7 mouse cellular contexts compared by ENCODE assay signal in genomic region chr13:64161548-64161915, GRCm38 (mm10). TPM values are rescaled to one million over a fixed set of nuclear protein-coding genes. Genes with fewer than 3 reads are reported as not detected.
DNase-seq lines count a peak whose midpoint lies in the region; ATAC-seq lines count a peak whose summit lies in the region.

Gene Habp4, plus strand, starts transcription at chr13:64161824.

- peak; percentile 99 for DNase-seq in adrenal gland, adult 2 months
- peak; percentile 96 for DNase-seq in embryo, embryonic 11.5 days (ENCODE audit: low read depth, low spot score)
- DNase-seq in gastrocnemius, postnatal 36 days, result peak; percentile 94 to 97
- DNase-seq in left cerebral cortex, postnatal 25 days (ENCODE audit: low spot score in 2 of 2), result peak; percentile 99
- DNase-seq in midbrain, embryonic 10.5 days (ENCODE audit: low spot score), result peak; percentile 99
- DNase-seq in right cerebral cortex, postnatal 4 days, result peak; percentile 94

- H3K9ac ChIP-seq in intestine, embryonic 15.5 days, result peak within 1 kb of the TSS; percentile 84

- peak; percentile 99 for ATAC-seq in intestine, embryonic 15.5 days

- under 1% methylated on average over 31 of the region's 31 CpGs for WGBS in intestine, embryonic 15.5 days
- WGBS in midbrain, embryonic 10.5 days, result under 1% methylated on average over 31 of the region's 31 CpGs

- intact Hi-C loops in gastrocnemius, postnatal 36 days (cut with DNase I), result no loop called here
- intact Hi-C loops in left cerebral cortex, postnatal 25 days (cut with DNase I), result loop anchor here (1.0 to 5.0 kb wide), 3 partner anchors 8 to 594 kb away; partner anchors contain the start of gene Zfp367

- peaks cover 13% of the 10 kb centered on the region for H3K4me1 ChIP-seq in intestine, embryonic 15.5 days (replicated peaks)
- peaks cover 21% of the 10 kb centered on the region for H3K4me1 ChIP-seq in midbrain, embryonic 10.5 days

- peak within 1 kb of the TSS; percentile 89 for H3K4me3 ChIP-seq in intestine, embryonic 15.5 days (replicated peaks)
- H3K4me3 ChIP-seq in midbrain, embryonic 10.5 days, result peak within 1 kb of the TSS; percentile 87

- no peaks in the 10 kb centered on the region for H3K27me3 ChIP-seq in intestine, embryonic 15.5 days (replicated peaks)
- peaks cover 36% of the 10 kb centered on the region for H3K27me3 ChIP-seq in midbrain, embryonic 10.5 days (ENCODE audit: low read depth, poor library complexity, severe bottlenecking)

- H3K36me3 ChIP-seq in intestine, embryonic 15.5 days, result no peaks in the 10 kb centered on the region
- H3K36me3 ChIP-seq in midbrain, embryonic 10.5 days, result peaks cover 6% of the 10 kb centered on the region; the same call in 1 of the 2 replicates

- H3K27ac ChIP-seq in intestine, embryonic 15.5 days, result peak within 1 kb of the TSS; percentile 81
- H3K27ac ChIP-seq in midbrain, embryonic 10.5 days (replicated peaks), result peak within 1 kb of the TSS; percentile 88

- no peaks in the 10 kb centered on the region for H3K9me3 ChIP-seq in intestine, embryonic 15.5 days
- no peaks in the 10 kb centered on the region for H3K9me3 ChIP-seq in midbrain, embryonic 10.5 days (replicated peaks)

- H3K4me2 ChIP-seq in intestine, embryonic 15.5 days (replicated peaks), result peak within 1 kb of the TSS; percentile 98

RNA-seq across cellular contexts. Expression of gene Habp4, which starts in this region (rescaled TPM):
- total RNA-seq in adrenal gland, adult 2 months (2021), result 10 to 100 TPM; 25.0 to 37.5 TPM
- polyA plus RNA-seq in adrenal gland, adult 2 months (2012; rRNA removed), result 20.9 and 21.6 TPM in 2 replicates
- total RNA-seq in gastrocnemius, postnatal 36 days (2021), result 10 to 100 TPM; 21.2 to 24.2 TPM
- 16.8 and 17.4 TPM in 2 replicates for polyA plus RNA-seq in intestine, embryonic 15.5 days (2015; fragmentation: Nextera tagmentation; extraction: Ambion mirVana)
- 100 to 1,000 TPM; 185 to 191 TPM for total RNA-seq in left cerebral cortex, postnatal 25 days (2021)
- polyA plus RNA-seq in midbrain, embryonic 10.5 days (2016; fragmentation: Nextera tagmentation; extraction: Ambion mirVana), result 19.0 and 21.7 TPM in 2 replicates

Comparison
In these comparisons a context has a peak if more than half of its experiments do, and no peak if none do; other contexts are left out.
1. Peak in every context shown above with its lines: DNase-seq, ATAC-seq, H3K4me3 ChIP-seq and H3K27ac ChIP-seq.
2. RNA of gene Habp4 (total RNA-seq): 185 to 191 TPM in left cerebral cortex, postnatal 25 days; 25.0 to 37.5 TPM in adrenal gland, adult 2 months and 21.2 to 24.2 TPM in gastrocnemius, postnatal 36 days; every median in the first group is over 4 times any median in the second.